Comparison of ENCODE assay signal across 30 mouse cellular contexts in genomic region chr9:123269906-123270558, GRCm38 (mm10). TPM values are rescaled to one million over a fixed set of nuclear protein-coding genes. Genes with fewer than 3 reads are reported as not detected.
DNase-seq lines count a peak whose midpoint lies in the region; ATAC-seq and TF ChIP-seq lines count a peak whose summit lies in the region.
"Had no signal": no experiment of that assay in that cellular context is flagged by ENCODE, and none has a peak within 500 bp of the region (broad histone marks: within the 10 kb centered on the region; RNA-seq: fewer than 3 reads in every experiment).

No protein-coding gene starts in this region.

- H3K4me3 ChIP-seq in intestine, postnatal 0 days (ENCODE audit: low read depth, low read length), result no peak overlapping the region
- H3K4me3 ChIP-seq: forebrain, embryonic 13.5 days; heart, embryonic 13.5 days; limb, embryonic 10.5 days; limb, embryonic 15.5 days; liver, embryonic 13.5 days; myocyte; neural tube, embryonic 12.5 days had no signal

- TF ChIP-seq CTCF in intestine, postnatal 0 days (IDR thresholded peaks at IDR 0.05; ENCODE audit: low read depth), result no peak

- no peaks in the 10 kb centered on the region for H3K27me3 ChIP-seq in intestine, postnatal 0 days (replicated peaks; ENCODE audit: control insufficient read depth, insufficient read depth, low read length)
- H3K27me3 ChIP-seq: forebrain, embryonic 13.5 days; limb, embryonic 15.5 days; neural tube, embryonic 12.5 days had no signal

- no peaks in the 10 kb centered on the region for H3K4me1 ChIP-seq in intestine, postnatal 0 days (replicated peaks; ENCODE audit: control insufficient read depth, insufficient read depth, low read length)
- H3K4me1 ChIP-seq: forebrain, embryonic 13.5 days; heart, embryonic 13.5 days; limb, embryonic 10.5 days; limb, embryonic 15.5 days; neural tube, embryonic 12.5 days had no signal

- H3K27ac ChIP-seq in intestine, postnatal 0 days (ENCODE audit: low read depth, low read length), result no peak overlapping the region
- H3K27ac ChIP-seq: forebrain, embryonic 13.5 days; heart, embryonic 13.5 days; limb, embryonic 10.5 days; limb, embryonic 15.5 days; liver, embryonic 13.5 days; neural tube, embryonic 12.5 days; stomach, postnatal 0 days had no signal

- DNase-seq in A20 (ENCODE audit: low read depth, low spot score) (peak; percentile 89), R1 (ENCODE audit: low read depth, low spot score) (peak; percentile 39)
- DNase-seq in thymus, adult 18-20 months, result no peak
- DNase-seq in T-cell, adult 2 months (ENCODE audit: low spot score), result no peak
- DNase-seq: adrenal gland, postnatal 14 days; cerebellum, adult 2 months; cerebellum, postnatal 14 days; gastrocnemius, postnatal 25 days; heart, postnatal 14 days; kidney, adult 2 months; kidney, postnatal 36 days; liver, embryonic 13.5 days; lung, adult 18-20 months; right cerebral cortex, adult 18-20 months; spleen, adult 18-20 months had no signal

- H3K36me3 ChIP-seq in intestine, postnatal 0 days (ENCODE audit: control insufficient read depth, insufficient read depth), result no peaks in the 10 kb centered on the region
- H3K36me3 ChIP-seq: heart, embryonic 13.5 days; limb, embryonic 10.5 days; limb, embryonic 15.5 days; liver, embryonic 13.5 days; neural tube, embryonic 12.5 days had no signal

- no peak overlapping the region for H3K9ac ChIP-seq in intestine, postnatal 0 days (ENCODE audit: low read depth, low read length)
- H3K9ac ChIP-seq: forebrain, embryonic 13.5 days; heart, embryonic 13.5 days; limb, embryonic 15.5 days; liver, embryonic 13.5 days; neural tube, embryonic 12.5 days had no signal

- H3K4me2 ChIP-seq in intestine, postnatal 0 days (replicated peaks; ENCODE audit: low read depth), result no peak overlapping the region
- H3K4me2 ChIP-seq: forebrain, embryonic 13.5 days; heart, embryonic 13.5 days; limb, embryonic 15.5 days; liver, embryonic 13.5 days; midbrain, embryonic 11.5 days; neural tube, embryonic 12.5 days had no signal

- 89% methylated on average over 2 of the region's 2 CpGs for WGBS in intestine, postnatal 0 days

- peak; percentile 99 for ATAC-seq in granulocyte monocyte progenitor cell, adult 5-6 weeks (replicated peaks; ENCODE audit: poor library complexity, severe bottlenecking)
- ATAC-seq in monocyte, adult 5-6 weeks (replicated peaks; ENCODE audit: insufficient number of reproducible peaks, low FRiP score, low TSS enrichment, poor library complexity, severe bottlenecking), result peak; percentile 72; the same call in 1 of the 2 replicates
- ATAC-seq in intestine, postnatal 0 days, result no peak
- ATAC-seq: forebrain, embryonic 13.5 days; hindbrain, embryonic 16.5 days; lung, postnatal 0 days; midbrain, embryonic 16.5 days had no signal

- H3K9me3 ChIP-seq in intestine, postnatal 0 days (ENCODE audit: control insufficient read depth), result no peaks in the 10 kb centered on the region
- H3K9me3 ChIP-seq: forebrain, embryonic 13.5 days; heart, embryonic 13.5 days; limb, embryonic 10.5 days; limb, embryonic 15.5 days; liver, embryonic 13.5 days; neural tube, embryonic 12.5 days had no signal

RNA-seq across cellular contexts. Expression of gene Tmem158, which starts 9.5 kb away (rescaled TPM):
- 2.3 TPM in 1 of 2 replicates, not detected in the other for total RNA-seq in granulocyte monocyte progenitor cell, adult 5-6 weeks (2014; fragmentation: Nextera tagmentation)
- total RNA-seq in granulocyte monocyte progenitor cell, adult 5-6 weeks (2017), result 0.65 TPM in 1 of 2 replicates, not detected in the other
- 0.57 to 1.3 TPM (median 1.2 TPM) in 3 replicates for total RNA-seq in monocyte, adult 5-6 weeks (2017)
- 15.6 and 16.1 TPM in 2 replicates for polyA plus RNA-seq in intestine, postnatal 0 days (2015; fragmentation: Nextera tagmentation; extraction: Ambion mirVana)

RNA-seq across cellular contexts. Expression of gene Cdcp1, which starts 54.2 kb away (rescaled TPM):
- total RNA-seq in granulocyte monocyte progenitor cell, adult 5-6 weeks (2014; fragmentation: Nextera tagmentation), result not detected in 2 replicates
- total RNA-seq in granulocyte monocyte progenitor cell, adult 5-6 weeks (2017), result 0.43 TPM in 1 of 2 replicates, not detected in the other
- not detected in 3 replicates for total RNA-seq in monocyte, adult 5-6 weeks (2017)
- 6.9 and 7.7 TPM in 2 replicates for polyA plus RNA-seq in intestine, postnatal 0 days (2015; fragmentation: Nextera tagmentation; extraction: Ambion mirVana)
- total RNA-seq: gastrocnemius, adult 18-20 months; gastrocnemius, postnatal 25 days had no signal
- polyA plus RNA-seq: forebrain, embryonic 13.5 days; myocyte had no signal

Comparison
In these comparisons a context has a peak if more than half of its experiments do, and no peak if none do; other contexts are left out.
1. DNase-seq: peak in A20 (single experiment) and R1 (single experiment); none in thymus, adult 18-20 months (0 of 2) and T-cell, adult 2 months (single experiment).